Mouse (Mus musculus): ENCODE measurements around the gene Tmem125.

DNA sequence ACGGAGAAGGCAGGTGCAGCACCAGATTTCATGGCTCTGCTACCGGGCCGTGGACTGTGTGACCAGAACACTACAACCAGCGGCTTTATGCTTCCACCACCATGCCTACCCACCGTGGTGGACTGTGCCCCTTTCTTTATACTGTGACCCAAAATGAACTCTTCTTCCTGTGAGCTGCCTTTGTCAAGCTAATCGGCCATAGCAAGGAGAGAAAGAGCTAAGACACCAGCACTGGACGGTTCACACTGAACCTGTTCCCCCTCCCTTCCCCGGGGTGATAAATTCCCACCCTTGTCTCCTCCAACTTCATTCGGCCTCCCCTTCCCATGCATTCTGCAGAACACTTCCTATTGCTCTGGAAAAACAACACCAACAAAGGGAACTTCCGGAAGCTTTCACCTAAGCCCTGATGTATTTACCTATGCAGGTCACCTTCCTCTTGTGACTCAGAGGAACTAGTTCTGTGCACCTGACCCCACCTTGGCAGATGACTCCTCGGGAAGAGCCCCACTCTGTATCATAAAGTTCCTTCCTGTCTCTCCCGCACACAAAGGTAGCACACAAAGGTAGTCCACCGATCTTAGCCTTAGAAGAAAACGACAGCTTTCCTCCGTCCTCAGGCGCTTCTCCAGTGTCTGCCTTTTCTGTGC is 26.2 kb downstream of the Tmem125 start:
- TF ChIP-seq CTCF (conservative IDR thresholded peaks at IDR 0.05; ENCODE audit: low read length) (no peak), NANOG (IDR thresholded peaks at IDR 0.05; ENCODE audit: borderline replicate concordance, low read length) (peak; percentile 57; the same call in 1 of the 2 replicates)

Data from E14TG2a.4 (cell line).